22 mouse cellular contexts compared by ENCODE assay signal in the genomic region with DNA sequence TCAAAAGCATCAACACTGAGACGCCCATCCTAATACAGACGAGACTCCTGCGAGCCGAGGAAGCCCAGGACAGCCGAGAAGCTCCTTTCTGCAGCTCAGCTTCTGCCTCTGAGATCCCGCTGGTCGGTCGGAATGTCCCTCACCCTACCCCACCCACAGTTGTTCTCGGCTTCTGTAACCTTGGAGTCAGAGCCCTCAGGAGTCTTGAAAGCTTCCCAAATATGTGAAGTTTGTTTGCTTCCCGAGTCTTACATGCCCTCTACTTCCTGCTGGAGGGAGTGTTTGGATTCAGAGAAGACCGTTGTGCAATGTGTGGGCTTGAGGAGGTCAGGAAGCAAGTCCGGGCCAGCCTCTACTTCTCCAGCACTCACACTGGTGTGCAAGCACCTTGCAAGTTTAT. TPM values are rescaled to one million over a fixed set of nuclear protein-coding genes. Genes with fewer than 3 reads are reported as not detected.
DNase-seq lines count a peak whose midpoint lies in the region; ATAC-seq and TF ChIP-seq lines count a peak whose summit lies in the region.
"Had no signal": no experiment of that assay in that cellular context is flagged by ENCODE, and none has a peak within 500 bp of the region (broad histone marks: within the 10 kb centered on the region; RNA-seq: fewer than 3 reads in every experiment).

No protein-coding gene starts in this region.

- no peak for ATAC-seq in midbrain, embryonic 14.5 days (ENCODE audit: low FRiP score, low TSS enrichment)

- 64% methylated on average over 12 of the region's 12 CpGs for WGBS in kidney, adult 2 months
- WGBS in lung, adult 2 months: 37% methylated on average over 12 of the region's 12 CpGs
- 86% methylated on average over 12 of the region's 12 CpGs for WGBS in midbrain, embryonic 14.5 days

- no peak overlapping the region for H3K9ac ChIP-seq in midbrain, embryonic 14.5 days (replicated peaks; ENCODE audit: low read length)
- H3K9ac ChIP-seq: forebrain, embryonic 12.5 days; heart, embryonic 15.5 days; hindbrain, embryonic 13.5 days; limb, embryonic 15.5 days; liver, embryonic 14.5 days had no signal

- no peak overlapping the region for H3K27ac ChIP-seq in kidney, adult 2 months (ENCODE audit: insufficient read depth, low read depth, low read length)
- H3K27ac ChIP-seq in midbrain, embryonic 14.5 days (replicated peaks; ENCODE audit: low read depth, low read length): no peak overlapping the region
- H3K27ac ChIP-seq: forebrain, embryonic 12.5 days; heart, embryonic 15.5 days; hindbrain, embryonic 13.5 days; limb, embryonic 15.5 days; liver, embryonic 14.5 days had no signal

- no peak overlapping the region for H3K4me3 ChIP-seq in kidney, adult 2 months (ENCODE audit: insufficient read depth, low read depth, low read length)
- H3K4me3 ChIP-seq in lung, adult 2 months (replicated peaks; ENCODE audit: extremely low read depth, low read depth, low read length): no peak overlapping the region
- H3K4me3 ChIP-seq in midbrain, embryonic 14.5 days (replicated peaks; ENCODE audit: low read depth, low read length): no peak overlapping the region
- H3K4me3 ChIP-seq: forebrain, embryonic 12.5 days; heart, embryonic 15.5 days; hindbrain, embryonic 13.5 days; limb, embryonic 15.5 days had no signal

- DNase-seq in kidney, adult 2 months: peak; percentile 38
- no peak for DNase-seq in kidney, adult 18-20 months
- peak; percentile 62 for DNase-seq in lung, adult 2 months
- DNase-seq in lung, postnatal 14 days: peak; percentile 57
- DNase-seq in ovary, postnatal 36 days (ENCODE audit: low spot score): no peak
- DNase-seq in cerebellum, postnatal 4 days (ENCODE audit: low spot score in 2 of 2): no peak
- DNase-seq in midbrain, embryonic 14.5 days: no peak
- DNase-seq: cerebellum, adult 11-12 months; cerebellum, postnatal 10 days; gastrocnemius, postnatal 36 days; heart, postnatal 36 days; kidney, adult 11 months; kidney, postnatal 14 days; right cerebral cortex, postnatal 14 days had no signal

- TF ChIP-seq CTCF in kidney, adult 2 months (conservative IDR thresholded peaks at IDR 0.05; ENCODE audit: insufficient read depth, insufficient read length, low read depth, low read length): no peak
- no peak for TF ChIP-seq CTCF in lung, adult 2 months (IDR thresholded peaks at IDR 0.05; ENCODE audit: insufficient read depth, low read length)

- no peak overlapping the region for H3K4me2 ChIP-seq in midbrain, embryonic 14.5 days (ENCODE audit: low read length)
- H3K4me2 ChIP-seq: forebrain, embryonic 12.5 days; heart, embryonic 15.5 days; hindbrain, embryonic 13.5 days; limb, embryonic 15.5 days; midbrain, embryonic 11.5 days had no signal

- no peaks in the 10 kb centered on the region for H3K36me3 ChIP-seq in kidney, adult 2 months (ENCODE audit: control insufficient read depth, insufficient read depth, low read length)
- H3K36me3 ChIP-seq in midbrain, embryonic 14.5 days (ENCODE audit: control insufficient read depth, insufficient read depth, low read length): no peaks in the 10 kb centered on the region
- H3K36me3 ChIP-seq: forebrain, embryonic 12.5 days; heart, embryonic 15.5 days; hindbrain, embryonic 13.5 days; limb, embryonic 15.5 days had no signal

- H3K27me3 ChIP-seq in kidney, adult 2 months (replicated peaks; ENCODE audit: control insufficient read depth, insufficient read depth, low read length): no peaks in the 10 kb centered on the region
- no peaks in the 10 kb centered on the region for H3K27me3 ChIP-seq in midbrain, embryonic 14.5 days (ENCODE audit: control insufficient read depth, insufficient read depth, low read length)
- H3K27me3 ChIP-seq: forebrain, embryonic 12.5 days; heart, embryonic 15.5 days; hindbrain, embryonic 13.5 days; limb, embryonic 15.5 days had no signal

- H3K4me1 ChIP-seq in kidney, adult 2 months (ENCODE audit: control insufficient read depth, insufficient read depth, low read length): 0 out of 2 replicates have a peak, but pooled peaks cover 3% of the 10 kb centered on the region
- no peaks in the 10 kb centered on the region; the same call in 1 of the 2 replicates for H3K4me1 ChIP-seq in lung, adult 2 months (ENCODE audit: control insufficient read depth, insufficient read depth, low read length)
- H3K4me1 ChIP-seq in midbrain, embryonic 14.5 days (ENCODE audit: control insufficient read depth, insufficient read depth, low read length): no peaks in the 10 kb centered on the region
- H3K4me1 ChIP-seq: forebrain, embryonic 12.5 days; heart, embryonic 15.5 days; hindbrain, embryonic 13.5 days; limb, embryonic 15.5 days had no signal

- TF ChIP-seq POLR2A in kidney, adult 2 months (IDR thresholded peaks at IDR 0.05; ENCODE audit: low read depth, low read length): no peak
- TF ChIP-seq POLR2A in lung, adult 2 months (IDR thresholded peaks at IDR 0.05; ENCODE audit: borderline replicate concordance, extremely low read depth, low read depth, low read length): peak; percentile 68; the same call in 1 of the 2 replicates

- no peaks in the 10 kb centered on the region for H3K9me3 ChIP-seq in midbrain, embryonic 14.5 days (ENCODE audit: control insufficient read depth, low read length)
- H3K9me3 ChIP-seq: forebrain, embryonic 12.5 days; heart, embryonic 15.5 days; hindbrain, embryonic 13.5 days; limb, embryonic 15.5 days had no signal

RNA-seq across cellular contexts. Expression of gene Kcne2, which starts 24.3 kb away (rescaled TPM):
- polyA plus RNA-seq in kidney, adult 2 months (2012; rRNA removed): not detected in 2 replicates
- 12.5 and 17.5 TPM in 2 replicates for polyA plus RNA-seq in lung, adult 2 months (2012; rRNA removed)
- polyA plus RNA-seq in midbrain, embryonic 14.5 days (2014; fragmentation: Nextera tagmentation; extraction: Ambion mirVana): 0.53 and 3.0 TPM in 2 replicates
- polyA plus RNA-seq: embryonic facial prominence, embryonic 11.5 days; liver, embryonic 14.5 days; urinary bladder, adult 2 months had no signal

RNA-seq across cellular contexts. Expression of gene Smim11, which starts 33.2 kb away (rescaled TPM):
- polyA plus RNA-seq in kidney, adult 2 months (2012; rRNA removed): 30.4 and 32.6 TPM in 2 replicates
- 22.4 and 22.9 TPM in 2 replicates for polyA plus RNA-seq in lung, adult 2 months (2012; rRNA removed)
- polyA plus RNA-seq in midbrain, embryonic 14.5 days (2014; fragmentation: Nextera tagmentation; extraction: Ambion mirVana): 71.6 and 75.9 TPM in 2 replicates

RNA-seq across cellular contexts. Expression of gene Fam243, which starts 53.4 kb away (rescaled TPM):
- polyA plus RNA-seq in kidney, adult 2 months (2012; rRNA removed): 0.56 and 0.74 TPM in 2 replicates
- not detected in 2 replicates for polyA plus RNA-seq in lung, adult 2 months (2012; rRNA removed)
- polyA plus RNA-seq in midbrain, embryonic 14.5 days (2014; fragmentation: Nextera tagmentation; extraction: Ambion mirVana): not detected in 2 replicates
- polyA plus RNA-seq: forebrain, embryonic 12.5 days; heart, embryonic 15.5 days; hindbrain, embryonic 13.5 days; limb, embryonic 15.5 days; midbrain, embryonic 11.5 days; urinary bladder, adult 2 months had no signal

Comparison
In these comparisons a context has a peak if more than half of its experiments do, and no peak if none do; other contexts are left out.
1. DNase-seq: peak in kidney, adult 2 months (single experiment), lung, adult 2 months (single experiment) and lung, postnatal 14 days (single experiment); none in kidney, adult 18-20 months (single experiment), ovary, postnatal 36 days (single experiment), cerebellum, postnatal 4 days (0 of 2) and midbrain, embryonic 14.5 days (single experiment).